Mouse (Mus musculus): Measurements from ENCODE around the gene Olfr888. TPM values are rescaled to one million over a fixed set of nuclear protein-coding genes. Genes with fewer than 3 reads are reported as not detected.

Olfr888 gene
- not detected in 2 replicates for polyA plus RNA-seq (2014; fragmentation: Nextera tagmentation; extraction: Ambion mirVana)

DNA sequence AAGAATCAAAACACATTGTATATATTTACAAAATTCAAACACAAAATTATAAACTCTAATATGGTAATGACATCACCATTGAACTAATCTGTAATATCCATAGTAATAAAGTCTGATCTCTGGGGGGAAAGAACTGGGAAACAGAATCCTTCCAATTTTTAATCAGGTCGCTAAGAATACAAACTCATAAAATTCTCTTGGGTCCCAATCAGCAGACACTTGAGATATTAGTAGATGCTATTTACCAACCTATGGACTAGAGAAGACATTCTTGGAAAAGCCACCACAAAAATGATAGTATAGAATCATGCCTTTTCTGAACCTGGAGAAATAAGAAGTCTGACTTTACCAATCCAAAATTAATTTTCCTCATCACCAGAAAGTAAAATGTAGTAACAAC lies at the start of gene Olfr888:
Gene Olfr888 (plus strand): TSS at position 301 of the 400 bp plus-strand sequence.
- Histone ChIP-seq H3K9ac (ENCODE audit: low read length) (no peak within 1 kb of the TSS), H3K4me1 (ENCODE audit: control insufficient read depth, insufficient read depth, low read length) (no peaks in the 10 kb centered on the region), H3K36me3 (ENCODE audit: control insufficient read depth, insufficient read depth, low read length) (no peaks in the 10 kb centered on the region), H3K27ac (ENCODE audit: low read depth, low read length) (no peak within 1 kb of the TSS), H3K4me2 (ENCODE audit: low read depth) (no peak within 1 kb of the TSS), H3K27me3 (ENCODE audit: control insufficient read depth, insufficient read depth, low read length) (no peaks in the 10 kb centered on the region), H3K9me3 (ENCODE audit: control insufficient read depth, low read length) (no peaks in the 10 kb centered on the region), H3K4me3 (ENCODE audit: low read depth, low read length) (no peak within 1 kb of the TSS)
- 90% methylated on average over 1 of the region's 1 CpGs for WGBS
- DNase-seq (ENCODE audit: low spot score) (no peak), ATAC-seq (ENCODE audit: insufficient read depth, low FRiP score, low TSS enrichment) (no peak)

DNA sequence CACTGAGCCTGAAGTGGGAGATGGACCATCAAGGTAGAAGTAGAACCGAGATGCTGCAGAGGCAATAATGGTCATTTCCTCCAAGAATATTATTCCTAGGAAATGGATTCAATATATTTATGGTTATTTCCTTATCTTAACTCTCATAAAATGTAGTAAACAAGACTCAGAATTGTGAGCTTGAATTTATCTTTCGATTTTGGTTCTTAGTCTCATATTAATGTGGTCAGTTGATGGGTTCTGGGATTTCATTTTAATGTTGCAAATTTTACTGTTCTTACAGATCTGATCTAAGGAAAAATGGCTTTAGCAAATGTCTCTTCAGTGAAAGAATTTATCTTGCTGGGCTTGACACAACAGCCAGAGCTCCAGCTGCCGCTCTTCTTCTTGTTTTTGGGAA lies 46.9 kb upstream of the Olfr888 start, which contains the start of gene Olfr885:
Gene Olfr885 (plus strand): TSS at position 301 of the 400 bp plus-strand sequence.
- Histone ChIP-seq H3K27ac (ENCODE audit: low read depth, low read length) (no peak within 1 kb of the TSS), H3K4me3 (ENCODE audit: low read depth, low read length) (no peak within 1 kb of the TSS), H3K9ac (ENCODE audit: low read length) (no peak within 1 kb of the TSS), H3K4me2 (ENCODE audit: low read depth) (no peak within 1 kb of the TSS), H3K9me3 (ENCODE audit: control insufficient read depth, low read length) (no peaks in the 10 kb centered on the region), H3K27me3 (ENCODE audit: control insufficient read depth, insufficient read depth, low read length) (no peaks in the 10 kb centered on the region), H3K36me3 (ENCODE audit: control insufficient read depth, insufficient read depth, low read length) (no peaks in the 10 kb centered on the region), H3K4me1 (ENCODE audit: control insufficient read depth, insufficient read depth, low read length) (no peaks in the 10 kb centered on the region)
- WGBS = 90% methylated on average over 3 of the region's 3 CpGs
- ATAC-seq (ENCODE audit: insufficient read depth, low FRiP score, low TSS enrichment) (no peak), DNase-seq (ENCODE audit: low spot score) (no peak)

DNA sequence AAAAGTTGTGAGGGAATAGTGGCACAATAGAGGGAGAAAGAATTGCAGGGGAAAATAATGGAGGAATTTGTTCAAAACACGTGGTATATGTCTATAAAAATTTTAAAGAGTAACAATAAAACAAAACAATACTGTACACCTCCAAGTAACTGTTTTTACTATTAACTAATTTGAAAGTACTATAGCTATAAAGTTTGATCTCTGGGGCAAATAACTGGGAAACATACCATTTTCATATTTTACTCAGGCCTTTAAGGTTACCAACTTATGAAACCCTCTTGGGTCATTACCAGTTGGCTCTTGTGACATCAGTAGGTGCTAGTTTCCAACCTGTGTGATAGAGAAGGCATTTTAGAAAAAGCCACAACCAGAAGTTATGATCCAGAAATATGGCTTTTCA lies 24.2 kb upstream of the Olfr888 start, which contains the start of gene Olfr887:
Gene Olfr887 (plus strand): TSS at position 301 of the 400 bp plus-strand sequence.
- ATAC-seq (ENCODE audit: insufficient read depth, low FRiP score, low TSS enrichment) = no peak
- Histone ChIP-seq H3K9me3 (ENCODE audit: control insufficient read depth, low read length) (no peaks in the 10 kb centered on the region), H3K27me3 (ENCODE audit: control insufficient read depth, insufficient read depth, low read length) (no peaks in the 10 kb centered on the region), H3K27ac (ENCODE audit: low read depth, low read length) (no peak within 1 kb of the TSS), H3K36me3 (ENCODE audit: control insufficient read depth, insufficient read depth, low read length) (no peaks in the 10 kb centered on the region), H3K4me3 (ENCODE audit: low read depth, low read length) (no peak within 1 kb of the TSS), H3K4me1 (ENCODE audit: control insufficient read depth, insufficient read depth, low read length) (no peaks in the 10 kb centered on the region), H3K9ac (ENCODE audit: low read length) (no peak within 1 kb of the TSS), H3K4me2 (ENCODE audit: low read depth) (no peak within 1 kb of the TSS)
- DNase-seq (ENCODE audit: low spot score) = no peak
- 80% methylated on average over 1 of the region's 1 CpGs for WGBS

DNA sequence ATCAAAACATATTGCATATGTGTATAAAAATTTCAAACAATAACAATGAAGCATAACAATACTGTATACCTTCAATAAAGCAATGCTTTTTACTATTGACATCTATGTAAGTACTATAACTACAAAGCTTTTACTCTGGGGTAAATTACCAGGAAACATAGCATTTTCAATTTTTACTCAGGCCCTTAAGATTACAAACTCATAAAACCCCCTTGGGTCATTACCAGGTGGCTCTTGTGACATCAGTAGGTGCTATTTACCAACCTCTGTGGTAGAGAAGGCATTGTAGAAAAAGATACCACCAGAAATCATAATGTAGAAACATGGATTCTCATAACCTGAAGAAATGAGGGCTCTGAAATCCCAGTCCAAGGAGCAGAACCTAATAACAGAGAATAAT lies 7.0 kb downstream of the Olfr888 start, which contains the start of gene Olfr889:
Gene Olfr889 (plus strand): TSS at position 301 of the 400 bp plus-strand sequence.
- DNase-seq (ENCODE audit: low spot score) = no peak
- Histone ChIP-seq H3K9ac (ENCODE audit: low read length) (no peak within 1 kb of the TSS), H3K36me3 (ENCODE audit: control insufficient read depth, insufficient read depth, low read length) (no peaks in the 10 kb centered on the region), H3K9me3 (ENCODE audit: control insufficient read depth, low read length) (no peaks in the 10 kb centered on the region), H3K27ac (ENCODE audit: low read depth, low read length) (no peak within 1 kb of the TSS), H3K4me2 (ENCODE audit: low read depth) (no peak within 1 kb of the TSS), H3K4me1 (ENCODE audit: control insufficient read depth, insufficient read depth, low read length) (no peaks in the 10 kb centered on the region), H3K4me3 (ENCODE audit: low read depth, low read length) (no peak within 1 kb of the TSS), H3K27me3 (ENCODE audit: control insufficient read depth, insufficient read depth, low read length) (no peaks in the 10 kb centered on the region)
- ATAC-seq (ENCODE audit: insufficient read depth, low FRiP score, low TSS enrichment) = no peak

DNA sequence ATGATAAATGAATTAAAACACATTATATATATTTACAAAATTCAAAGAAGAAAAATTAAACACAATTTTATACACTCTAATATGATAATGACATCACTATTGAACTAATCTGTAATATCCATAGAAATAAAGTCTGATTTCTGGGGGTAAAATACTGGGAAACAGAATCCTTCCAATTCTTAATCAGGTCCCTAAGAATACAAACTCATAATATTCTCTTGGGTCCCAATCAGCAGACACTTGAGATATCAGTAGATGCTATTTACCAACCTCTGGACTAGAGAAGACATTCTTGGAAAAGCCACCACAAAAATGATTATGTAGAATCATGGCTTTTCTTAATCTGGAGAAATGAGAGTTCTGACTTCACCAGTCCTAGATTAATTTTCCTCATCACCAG lies 34.3 kb downstream of the Olfr888 start, which contains the start of gene Olfr890:
Gene Olfr890 (plus strand): TSS at position 301 of the 400 bp plus-strand sequence.
- DNase-seq (ENCODE audit: low spot score) (no peak), ATAC-seq (ENCODE audit: insufficient read depth, low FRiP score, low TSS enrichment) (no peak)
- Histone ChIP-seq H3K4me3 (ENCODE audit: low read depth, low read length) (no peak within 1 kb of the TSS), H3K27me3 (ENCODE audit: control insufficient read depth, insufficient read depth, low read length) (no peaks in the 10 kb centered on the region), H3K9me3 (ENCODE audit: control insufficient read depth, low read length) (no peaks in the 10 kb centered on the region), H3K4me1 (ENCODE audit: control insufficient read depth, insufficient read depth, low read length) (no peaks in the 10 kb centered on the region), H3K4me2 (ENCODE audit: low read depth) (no peak within 1 kb of the TSS), H3K36me3 (ENCODE audit: control insufficient read depth, insufficient read depth, low read length) (no peaks in the 10 kb centered on the region), H3K27ac (ENCODE audit: low read depth, low read length) (no peak within 1 kb of the TSS), H3K9ac (ENCODE audit: low read length) (no peak within 1 kb of the TSS)

Other genes with a start within 250 kb of the Olfr888 start
- not detected in 2 replicates for gene Olfr145, start 211.4 kb upstream of the Olfr888 start, polyA plus RNA-seq (2014; fragmentation: Nextera tagmentation; extraction: Ambion mirVana)
- not detected in 2 replicates for gene Olfr878, start 190.3 kb upstream of the Olfr888 start, polyA plus RNA-seq (2014; fragmentation: Nextera tagmentation; extraction: Ambion mirVana)
- gene Olfr881, start 116.3 kb upstream of the Olfr888 start, polyA plus RNA-seq (2014; fragmentation: Nextera tagmentation; extraction: Ambion mirVana) = not detected in 2 replicates
- not detected in 2 replicates for gene Olfr883, start 82.3 kb upstream of the Olfr888 start, polyA plus RNA-seq (2014; fragmentation: Nextera tagmentation; extraction: Ambion mirVana)
- not detected in 2 replicates for gene Olfr884, start 61.6 kb upstream of the Olfr888 start, polyA plus RNA-seq (2014; fragmentation: Nextera tagmentation; extraction: Ambion mirVana)
- not detected in 2 replicates for gene Olfr885, start 46.8 kb upstream of the Olfr888 start, polyA plus RNA-seq (2014; fragmentation: Nextera tagmentation; extraction: Ambion mirVana)
- gene Olfr887, start 24.1 kb upstream of the Olfr888 start, polyA plus RNA-seq (2014; fragmentation: Nextera tagmentation; extraction: Ambion mirVana) = not detected in 2 replicates
- gene Olfr889, start 7.1 kb downstream of the Olfr888 start, polyA plus RNA-seq (2014; fragmentation: Nextera tagmentation; extraction: Ambion mirVana) = 0.15 and 0.16 TPM in 2 replicates
- gene Olfr890, start 34.4 kb downstream of the Olfr888 start, polyA plus RNA-seq (2014; fragmentation: Nextera tagmentation; extraction: Ambion mirVana) = not detected in 2 replicates
- not detected in 2 replicates for gene Olfr891, start 72.7 kb downstream of the Olfr888 start, polyA plus RNA-seq (2014; fragmentation: Nextera tagmentation; extraction: Ambion mirVana)
- gene Olfr893, start 100.2 kb downstream of the Olfr888 start, polyA plus RNA-seq (2014; fragmentation: Nextera tagmentation; extraction: Ambion mirVana) = not detected in 2 replicates
- not detected in 2 replicates for gene Olfr894, start 109.9 kb downstream of the Olfr888 start, polyA plus RNA-seq (2014; fragmentation: Nextera tagmentation; extraction: Ambion mirVana)
- gene Olfr143, start 144.6 kb downstream of the Olfr888 start, polyA plus RNA-seq (2014; fragmentation: Nextera tagmentation; extraction: Ambion mirVana) = not detected in 2 replicates
- not detected in 2 replicates for gene Olfr895, start 159.7 kb downstream of the Olfr888 start, polyA plus RNA-seq (2014; fragmentation: Nextera tagmentation; extraction: Ambion mirVana)
- gene Olfr896-ps1, start 183.0 kb downstream of the Olfr888 start, polyA plus RNA-seq (2014; fragmentation: Nextera tagmentation; extraction: Ambion mirVana) = not detected in 2 replicates
- gene Olfr25, start 220.9 kb downstream of the Olfr888 start, polyA plus RNA-seq (2014; fragmentation: Nextera tagmentation; extraction: Ambion mirVana) = not detected in 2 replicates
- not detected in 2 replicates for gene Olfr898, start 240.3 kb downstream of the Olfr888 start, polyA plus RNA-seq (2014; fragmentation: Nextera tagmentation; extraction: Ambion mirVana)

All from neural tube, embryonic 11.5 days (tissue).